Mouse (Mus musculus) B cell, adult 62 days (primary cell): ENCODE measurements around the gene Mptx2. TPM values are rescaled to one million over a fixed set of nuclear protein-coding genes. Genes with fewer than 3 reads are reported as not detected.

ENCODE experiments used
- total RNA-seq: library from RNA; stranded (reverse); gene quantifications from 4 replicates; pipeline ENCODE4 v1.2.4, GENCODE M21; 2023

The Mptx2 gene
- not detected in 4 replicates for total RNA-seq

DNA sequence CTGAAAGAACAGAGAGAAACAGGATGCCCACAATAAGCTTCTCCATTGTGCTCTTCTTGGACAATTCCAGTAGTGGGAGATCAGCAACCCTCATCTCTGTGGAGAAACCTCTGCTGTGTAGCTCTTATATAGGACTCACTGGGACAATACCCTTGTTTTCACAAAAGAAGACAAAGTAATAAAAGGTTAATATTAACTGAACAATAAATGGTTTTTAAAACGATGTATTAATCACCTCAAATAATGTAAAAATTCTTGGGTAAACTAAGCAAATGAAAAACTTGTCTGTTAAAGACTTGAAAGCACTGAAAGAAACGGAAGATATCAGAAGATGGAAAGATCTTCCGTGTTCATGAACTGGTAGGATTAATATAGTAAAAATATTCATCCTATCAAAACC, at the start of gene Mptx2:
Mptx2 (minus strand) TSS at position 101 of the 400 bp plus-strand sequence.

GRCm38 (mm10) chr1:173265701-173266100, 11.9 kb downstream of the Mptx2 start, which contains the start of gene Olfr418:
Olfr418 (plus strand) TSS chr1:173266001.

GRCm38 (mm10) chr1:173227081-173227480, 50.5 kb downstream of the Mptx2 start, which contains the start of gene Fcer1a:
Fcer1a (minus strand) TSS chr1:173227214.

Other genes with a start within 250 kb of the Mptx2 start
- gene Olfr1408, start 140.4 kb downstream of the Mptx2 start, total RNA-seq, result not detected in 4 replicates
- gene Olfr1406, start 87.1 kb downstream of the Mptx2 start, total RNA-seq, result not detected in 4 replicates
- gene Olfr218, start 80.0 kb downstream of the Mptx2 start, total RNA-seq, result not detected in 4 replicates
- not detected in 4 replicates for gene Olfr1404, start 65.4 kb downstream of the Mptx2 start, total RNA-seq
- not detected in 4 replicates for gene Fcer1a, start 50.6 kb downstream of the Mptx2 start, total RNA-seq
- not detected in 4 replicates for gene Olfr418, start 11.8 kb downstream of the Mptx2 start, total RNA-seq
- gene Ackr1, start 56.0 kb upstream of the Mptx2 start, total RNA-seq, result not detected in 4 replicates
- gene Aim2, start 73.1 kb upstream of the Mptx2 start, total RNA-seq, result 116 to 126 TPM (median 117 TPM) in 4 replicates
- 0.30 TPM in 1 of 4 replicates, not detected in the others for gene Cadm3, start 89.9 kb upstream of the Mptx2 start, total RNA-seq
- 62.9 to 65.7 TPM (median 63.6 TPM) in 4 replicates for gene Ifi206, start 213.3 kb upstream of the Mptx2 start, total RNA-seq